Mouse (Mus musculus): ENCODE results near the gene Adamtsl1.
A peak's percentile ranks its signal among the peaks of the same experiment; 100 is the strongest.

The Adamtsl1 gene

GRCm38 (mm10) chr4:85513792-85514191 is at the start of gene Adamtsl1:
Gene Adamtsl1 (plus strand): TSS chr4:85514172.
- no peak for DNase-seq (ENCODE audit: low read depth, low spot score)

GRCm38 (mm10) chr4:85483586-85483985 is 30.4 kb upstream of the Adamtsl1 start:
- peak; percentile 26 for DNase-seq (ENCODE audit: low read depth, low spot score)

- DNase-seq (ENCODE audit: low read depth, low spot score): peak; percentile 40
Measured at GRCm38 (mm10) chr4:85486316-85486946, 27.5 kb upstream of the Adamtsl1 start.

GRCm38 (mm10) chr4:85505718-85506117 is 8.3 kb upstream of the Adamtsl1 start:
- no peak for DNase-seq (ENCODE audit: low read depth, low spot score)

GRCm38 (mm10) chr4:85506976-85507375 is 7.0 kb upstream of the Adamtsl1 start:
- DNase-seq (ENCODE audit: low read depth, low spot score): no peak

- no peak for DNase-seq (ENCODE audit: low read depth, low spot score)
Measured at GRCm38 (mm10) chr4:85507491-85507890, 6.5 kb upstream of the Adamtsl1 start.

- DNase-seq (ENCODE audit: low read depth, low spot score): no peak
Measured at GRCm38 (mm10) chr4:85513288-85513687, 684 bp upstream of the Adamtsl1 start.

GRCm38 (mm10) chr4:85514205-85514681 is 271 bp downstream of the Adamtsl1 start:
- no peak for DNase-seq (ENCODE audit: low read depth, low spot score)

- no peak for DNase-seq (ENCODE audit: low read depth, low spot score)
Measured at GRCm38 (mm10) chr4:85526966-85527566, 13.1 kb downstream of the Adamtsl1 start.

- DNase-seq (ENCODE audit: low read depth, low spot score): no peak
Measured at GRCm38 (mm10) chr4:85529852-85530251, 15.9 kb downstream of the Adamtsl1 start.

- no peak for DNase-seq (ENCODE audit: low read depth, low spot score)
Measured at GRCm38 (mm10) chr4:85539677-85540076, 25.7 kb downstream of the Adamtsl1 start.

GRCm38 (mm10) chr4:85543221-85543620 is 29.2 kb downstream of the Adamtsl1 start:
- DNase-seq (ENCODE audit: low read depth, low spot score): no peak

GRCm38 (mm10) chr4:85554696-85555095 is 40.7 kb downstream of the Adamtsl1 start:
- DNase-seq (ENCODE audit: low read depth, low spot score): no peak

GRCm38 (mm10) chr4:85559753-85560152 is 45.8 kb downstream of the Adamtsl1 start:
- no peak for DNase-seq (ENCODE audit: low read depth, low spot score)

- no peak for DNase-seq (ENCODE audit: low read depth, low spot score)
Measured at GRCm38 (mm10) chr4:85585426-85585825, 71.5 kb downstream of the Adamtsl1 start.

- no peak for DNase-seq (ENCODE audit: low read depth, low spot score)
Measured at GRCm38 (mm10) chr4:85588928-85589327, 75.0 kb downstream of the Adamtsl1 start.

- no peak for DNase-seq (ENCODE audit: low read depth, low spot score)
Measured at GRCm38 (mm10) chr4:85591037-85591436, 77.1 kb downstream of the Adamtsl1 start.

GRCm38 (mm10) chr4:85594159-85594558 is 80.2 kb downstream of the Adamtsl1 start:
- no peak for DNase-seq (ENCODE audit: low read depth, low spot score)

GRCm38 (mm10) chr4:85613331-85613730 is 99.4 kb downstream of the Adamtsl1 start:
- DNase-seq (ENCODE audit: low read depth, low spot score): no peak

GRCm38 (mm10) chr4:85618746-85619145 is 104.8 kb downstream of the Adamtsl1 start:
- no peak for DNase-seq (ENCODE audit: low read depth, low spot score)

GRCm38 (mm10) chr4:85619261-85619660 is 105.3 kb downstream of the Adamtsl1 start:
- DNase-seq (ENCODE audit: low read depth, low spot score): no peak

GRCm38 (mm10) chr4:85629381-85629780 is 115.4 kb downstream of the Adamtsl1 start:
- DNase-seq (ENCODE audit: low read depth, low spot score): no peak

- no peak for DNase-seq (ENCODE audit: low read depth, low spot score)
Measured at GRCm38 (mm10) chr4:85669271-85669670, 155.3 kb downstream of the Adamtsl1 start.

All from brain, embryonic 18.5 days (tissue).